Mouse (Mus musculus): ENCODE measurements around the gene Cryba1. TPM values are rescaled to one million over a fixed set of nuclear protein-coding genes. Genes with fewer than 3 reads are reported as not detected.
A peak's percentile ranks its signal among the peaks of the same experiment; 100 is the strongest.

Gene Cryba1
- not detected in 2 replicates for polyA plus RNA-seq (2012)

DNA sequence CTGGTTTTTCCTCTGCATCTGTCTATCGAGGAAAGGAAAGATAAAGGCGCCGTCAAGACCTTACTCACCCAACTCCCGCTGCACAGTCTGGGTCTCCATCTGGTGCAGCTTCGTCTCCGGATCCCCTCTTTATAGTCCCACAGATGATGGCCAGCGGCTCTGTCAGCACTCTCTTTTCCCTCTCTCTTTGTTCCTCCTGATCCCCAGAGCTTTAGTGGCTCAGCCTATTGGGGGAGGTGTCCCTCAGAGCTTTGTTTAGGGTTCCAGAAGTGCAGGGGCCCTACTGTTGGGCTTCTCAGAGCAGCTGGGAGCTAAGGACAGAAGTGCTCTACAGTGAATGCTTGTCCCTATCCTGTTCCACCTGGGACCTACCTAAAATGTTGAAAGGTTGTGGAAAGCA, at the start of gene Cryba1:
TSS of gene Cryba1 (minus strand) at position 101 of the 400 bp plus-strand sequence.
- Histone ChIP-seq H3K27me3 (ENCODE audit: control insufficient read depth) (peaks cover 5% of the 10 kb centered on the region; the same call in 1 of the 2 replicates), H3K36me3 (ENCODE audit: control insufficient read depth) (no peaks in the 10 kb centered on the region), H3K9me3 (ENCODE audit: control insufficient read depth, low read length) (no peaks in the 10 kb centered on the region), H3K4me1 (ENCODE audit: control insufficient read depth) (no peaks in the 10 kb centered on the region), H3K4me3 (replicated peaks) (no peak within 1 kb of the TSS)
- TF ChIP-seq TAL1 (IDR thresholded peaks at IDR 0.05; ENCODE audit: low read length) (no peak), GATA1 (IDR thresholded peaks at IDR 0.05; ENCODE audit: low read length) (no peak)

DNA sequence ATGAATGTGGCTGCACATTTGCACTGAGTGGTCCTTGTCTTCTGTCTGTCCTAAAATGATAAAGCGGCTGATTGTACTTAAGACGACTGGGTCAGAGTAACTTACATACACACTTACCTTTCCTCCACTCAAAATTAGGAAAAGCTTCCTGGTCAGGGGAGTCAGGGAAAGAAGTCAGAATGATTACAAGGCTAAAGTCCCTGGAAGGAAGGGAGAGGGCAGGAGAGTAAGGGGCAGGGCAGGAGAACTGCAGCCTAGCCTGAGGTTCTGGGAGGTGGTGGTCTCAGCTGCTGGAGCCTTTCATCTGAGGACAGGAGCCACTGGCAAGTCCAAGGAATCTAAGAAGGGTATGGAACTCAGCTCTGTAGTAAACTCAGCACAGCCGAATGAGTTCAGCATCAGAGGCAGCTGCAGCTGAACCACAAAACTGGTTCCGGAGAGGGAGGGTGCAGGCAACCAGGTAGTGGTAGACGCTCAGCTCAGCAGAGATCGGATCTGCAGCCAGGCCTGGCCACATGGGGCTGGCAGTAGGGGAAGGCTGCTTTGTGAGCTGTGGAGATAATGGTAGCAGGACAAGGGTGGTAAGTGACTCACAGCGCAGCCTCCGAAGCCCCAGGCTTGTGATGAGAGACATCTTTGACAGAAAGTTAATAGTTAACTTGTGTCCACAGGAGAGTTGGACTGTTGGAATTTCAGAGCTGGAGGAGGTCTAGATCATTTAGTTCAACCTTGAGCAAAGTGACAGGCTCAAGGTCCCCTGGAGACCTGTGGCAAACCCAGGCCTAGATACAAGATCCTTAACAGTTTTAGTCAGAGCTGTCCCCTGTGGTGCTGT, 47.0 kb upstream of the Cryba1 start:
- Histone ChIP-seq H3K4me3 (replicated peaks) (peak overlapping the region; percentile 13), H3K4me1 (ENCODE audit: control insufficient read depth) (peaks cover 67% of the 10 kb centered on the region), H3K36me3 (ENCODE audit: control insufficient read depth) (peaks cover 31% of the 10 kb centered on the region), H3K9me3 (ENCODE audit: control insufficient read depth, low read length) (no peaks in the 10 kb centered on the region), H3K27me3 (ENCODE audit: control insufficient read depth) (no peaks in the 10 kb centered on the region)
- no peak for TF ChIP-seq GATA1 (IDR thresholded peaks at IDR 0.05; ENCODE audit: low read length)
- no peak for TF ChIP-seq TAL1 (IDR thresholded peaks at IDR 0.05; ENCODE audit: low read length)

DNA sequence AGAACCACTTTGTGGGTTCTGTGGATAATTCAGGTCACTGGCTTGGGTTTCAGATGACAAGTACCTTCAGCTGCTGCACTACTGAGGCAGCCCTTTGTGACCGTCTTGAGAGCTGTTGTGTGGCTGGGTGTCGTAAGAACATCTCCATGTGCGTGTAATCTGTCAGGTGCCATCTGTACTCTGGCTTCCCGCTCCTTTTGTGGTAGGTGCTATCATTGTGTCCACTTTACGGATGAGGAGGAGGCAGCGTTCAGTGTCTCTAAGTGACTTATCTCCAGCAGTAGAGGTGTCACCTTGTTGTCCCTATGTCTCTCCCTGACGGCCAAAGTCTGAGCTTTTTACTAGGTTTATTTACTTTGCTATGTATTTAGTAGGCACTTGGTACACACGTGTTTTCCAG, 45.3 kb upstream of the Cryba1 start:
- H3K4me3 ChIP-seq (replicated peaks) = no peak overlapping the region
- H3K4me1 ChIP-seq (ENCODE audit: control insufficient read depth) = peaks cover 77% of the 10 kb centered on the region
- TF ChIP-seq GATA1 (IDR thresholded peaks at IDR 0.05; ENCODE audit: low read length) = peak; percentile 5; the same call in 1 of the 2 replicates
- no peak for TF ChIP-seq TAL1 (IDR thresholded peaks at IDR 0.05; ENCODE audit: low read length)
- no peaks in the 10 kb centered on the region for H3K9me3 ChIP-seq (ENCODE audit: control insufficient read depth, low read length)
- peaks cover 18% of the 10 kb centered on the region for H3K36me3 ChIP-seq (ENCODE audit: control insufficient read depth)
- H3K27me3 ChIP-seq (ENCODE audit: control insufficient read depth) = no peaks in the 10 kb centered on the region

DNA sequence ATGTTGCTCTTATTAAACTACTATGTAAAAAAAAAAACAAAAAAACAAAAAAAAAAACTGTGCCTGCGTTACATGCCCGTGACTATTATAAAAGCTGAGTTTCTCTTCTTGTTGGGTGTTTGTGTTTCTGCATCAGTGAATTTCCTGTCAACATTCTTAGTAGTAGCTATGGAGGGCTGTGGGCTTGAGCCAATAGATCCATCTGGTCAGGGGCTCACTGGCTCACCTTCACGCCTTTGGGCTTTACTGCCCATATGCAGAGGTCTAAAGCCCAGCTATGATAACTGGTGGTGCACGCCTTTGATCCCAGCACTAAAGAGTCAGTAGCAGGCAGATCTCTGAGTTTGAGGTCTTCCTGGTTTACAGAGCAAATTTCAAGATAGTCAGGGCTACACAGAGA, 44.4 kb upstream of the Cryba1 start:
- peaks cover 86% of the 10 kb centered on the region for H3K4me1 ChIP-seq (ENCODE audit: control insufficient read depth)
- TF ChIP-seq TAL1 (IDR thresholded peaks at IDR 0.05; ENCODE audit: low read length) (no peak), GATA1 (IDR thresholded peaks at IDR 0.05; ENCODE audit: low read length) (no peak)

DNA sequence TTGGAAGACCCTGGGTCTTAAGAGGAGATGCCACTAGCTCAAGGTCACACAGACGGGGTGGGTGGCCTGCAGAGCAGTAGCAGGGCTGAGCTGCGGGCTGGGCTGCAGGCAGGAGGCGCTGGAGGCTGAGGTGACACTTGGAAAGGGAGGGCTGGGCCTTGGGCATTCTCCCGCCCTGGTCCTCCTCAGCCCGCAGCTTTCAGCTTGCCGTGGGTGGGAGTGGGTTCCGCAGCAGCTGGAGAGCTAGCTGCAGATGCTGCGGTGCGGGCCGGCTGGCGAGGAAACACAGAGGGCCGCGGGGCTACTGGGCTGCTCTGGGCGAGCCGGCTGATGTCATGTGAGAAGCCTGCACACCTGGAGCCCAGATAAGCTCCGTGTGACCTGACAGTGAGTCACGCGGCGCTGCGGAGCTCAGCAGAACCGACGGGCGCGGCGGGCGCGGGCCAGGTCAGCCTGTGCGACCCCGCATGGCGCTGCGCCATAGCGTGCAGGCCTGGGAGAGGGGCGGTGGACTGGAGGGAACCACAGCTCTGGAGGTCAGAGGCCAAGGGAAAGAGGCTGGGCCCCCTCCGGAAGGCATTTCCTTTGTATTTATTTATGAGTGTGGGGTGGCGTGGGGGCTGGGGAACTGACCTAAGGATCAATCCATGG, 41.4 kb upstream of the Cryba1 start:
- TF ChIP-seq GATA1 (IDR thresholded peaks at IDR 0.05; ENCODE audit: low read length) = peak; percentile 38; the same call in 1 of the 2 replicates
- TF ChIP-seq TAL1 (IDR thresholded peaks at IDR 0.05; ENCODE audit: low read length) = peak; percentile 35; the same call in 1 of the 3 replicates
- H3K4me3 ChIP-seq (replicated peaks) = peak overlapping the region; percentile 72

More for the DNA sequence above, 44.4 kb upstream of the Cryba1 start:
- H3K36me3 ChIP-seq (ENCODE audit: control insufficient read depth) = peaks cover 18% of the 10 kb centered on the region
- no peaks in the 10 kb centered on the region for H3K9me3 ChIP-seq (ENCODE audit: control insufficient read depth, low read length)
- H3K4me3 ChIP-seq (replicated peaks) = no peak overlapping the region
- no peaks in the 10 kb centered on the region for H3K27me3 ChIP-seq (ENCODE audit: control insufficient read depth)

DNA sequence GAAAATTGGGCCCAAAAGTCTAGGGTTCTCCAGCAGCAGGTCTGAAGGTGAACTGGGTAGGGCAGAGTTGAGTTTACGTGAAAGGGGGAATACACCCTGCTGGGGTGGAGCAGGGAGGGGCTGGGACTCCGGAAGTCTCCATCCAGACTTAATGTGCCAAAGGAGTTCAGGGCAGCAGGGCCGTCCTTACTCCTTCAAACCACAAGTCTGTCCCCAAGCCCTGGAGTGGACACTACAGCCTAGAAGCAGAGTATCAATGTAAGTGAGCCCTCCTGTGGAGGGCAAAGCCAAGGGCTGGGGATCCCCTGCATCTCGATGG, 40.3 kb upstream of the Cryba1 start:
- Histone ChIP-seq H3K9me3 (ENCODE audit: control insufficient read depth, low read length) (no peaks in the 10 kb centered on the region), H3K4me1 (ENCODE audit: control insufficient read depth) (peaks cover 66% of the 10 kb centered on the region), H3K27me3 (ENCODE audit: control insufficient read depth) (peaks cover 6% of the 10 kb centered on the region), H3K36me3 (ENCODE audit: control insufficient read depth) (peaks cover 4% of the 10 kb centered on the region), H3K4me3 (replicated peaks) (peak overlapping the region; percentile 72)
- TF ChIP-seq TAL1 (IDR thresholded peaks at IDR 0.05; ENCODE audit: low read length) = no peak
- TF ChIP-seq GATA1 (IDR thresholded peaks at IDR 0.05; ENCODE audit: low read length) = no peak

More for the DNA sequence above, 41.4 kb upstream of the Cryba1 start:
- no peaks in the 10 kb centered on the region for H3K27me3 ChIP-seq (ENCODE audit: control insufficient read depth)
- H3K9me3 ChIP-seq (ENCODE audit: control insufficient read depth, low read length) = no peaks in the 10 kb centered on the region
- peaks cover 77% of the 10 kb centered on the region for H3K4me1 ChIP-seq (ENCODE audit: control insufficient read depth)
- peaks cover 4% of the 10 kb centered on the region for H3K36me3 ChIP-seq (ENCODE audit: control insufficient read depth)

DNA sequence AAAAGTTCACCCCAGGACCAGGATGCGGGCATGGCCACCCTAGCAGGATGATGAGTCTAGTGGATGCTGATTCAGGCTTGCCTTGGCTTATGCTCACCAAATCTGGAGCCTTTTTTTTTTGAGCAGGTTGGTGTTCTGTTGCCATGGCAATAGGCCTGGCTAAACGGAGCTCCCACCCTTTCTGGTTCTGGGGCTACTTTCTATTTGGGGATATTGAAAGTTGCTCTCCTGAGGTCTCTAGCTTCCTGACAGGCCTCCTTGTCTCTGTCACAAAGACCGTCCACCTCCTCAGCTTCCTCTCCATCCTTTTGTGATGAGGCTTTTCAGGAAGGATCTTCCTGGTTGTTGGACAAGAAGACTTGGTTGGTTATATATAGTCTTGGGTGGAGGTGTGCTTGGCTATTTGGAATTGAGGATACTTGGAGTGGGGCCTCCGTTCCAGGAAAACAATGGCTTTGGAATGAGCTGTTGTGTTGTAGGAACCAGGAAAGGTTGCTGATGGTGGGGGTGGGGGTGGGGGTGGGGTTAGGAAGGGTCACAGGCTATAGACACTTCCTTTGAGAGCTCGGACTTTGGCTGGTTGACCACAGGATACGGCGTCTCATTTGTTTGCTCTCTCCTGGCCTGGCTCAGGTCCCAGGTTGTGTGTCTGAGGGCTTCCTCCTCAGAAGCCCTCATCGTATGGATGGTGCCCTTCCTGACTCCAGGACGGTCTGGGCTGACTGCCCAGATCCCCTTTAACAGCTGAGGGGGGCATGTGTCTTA, 39.8 kb upstream of the Cryba1 start:
- Histone ChIP-seq H3K4me1 (ENCODE audit: control insufficient read depth) (peaks cover 61% of the 10 kb centered on the region), H3K4me3 (replicated peaks) (peak overlapping the region; percentile 92)
- TF ChIP-seq GATA1 (IDR thresholded peaks at IDR 0.05; ENCODE audit: low read length) (no peak), TAL1 (IDR thresholded peaks at IDR 0.05; ENCODE audit: low read length) (no peak)

DNA sequence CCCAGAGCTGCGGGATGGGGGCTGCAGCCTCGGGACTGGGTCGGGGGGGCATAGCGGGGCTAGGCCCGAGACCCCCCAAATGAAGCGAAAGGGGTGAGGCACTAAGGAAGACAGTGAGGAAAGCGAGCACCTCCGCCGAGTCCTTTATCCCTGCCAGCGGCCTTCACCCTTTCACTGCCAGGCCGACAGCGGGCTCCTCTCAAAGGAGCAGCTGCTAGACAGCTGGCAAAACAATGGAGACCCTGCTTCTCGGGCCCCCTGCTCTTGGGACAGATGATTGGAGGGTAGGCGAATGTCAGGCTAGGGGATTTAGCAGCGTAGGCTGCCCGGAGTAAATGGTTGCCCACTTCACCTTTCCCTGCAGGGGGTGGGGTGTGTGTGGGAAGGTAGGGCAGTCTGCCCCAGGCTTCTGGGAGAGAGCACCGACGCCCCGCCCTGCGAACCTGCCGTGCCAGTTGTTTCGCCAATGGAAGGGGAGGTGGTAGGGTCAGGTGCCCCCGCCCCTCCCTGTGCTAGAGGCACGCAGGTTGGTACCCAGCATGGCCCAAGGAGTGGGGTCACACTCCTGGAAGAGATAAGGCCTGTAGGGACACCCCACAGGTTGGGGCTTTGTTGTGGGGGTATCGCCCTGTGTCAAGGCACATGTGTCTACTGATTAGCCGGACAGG, 38.7 kb upstream of the Cryba1 start:
- Histone ChIP-seq H3K27me3 (ENCODE audit: control insufficient read depth) (peaks cover 12% of the 10 kb centered on the region), H3K4me1 (ENCODE audit: control insufficient read depth) (peaks cover 51% of the 10 kb centered on the region), H3K9me3 (ENCODE audit: control insufficient read depth, low read length) (no peaks in the 10 kb centered on the region), H3K4me3 (replicated peaks) (peak overlapping the region; percentile 92), H3K36me3 (ENCODE audit: control insufficient read depth) (peaks cover 4% of the 10 kb centered on the region)
- TF ChIP-seq GATA1 (IDR thresholded peaks at IDR 0.05; ENCODE audit: low read length) (peak; percentile 12; the same call in 1 of the 2 replicates), TAL1 (IDR thresholded peaks at IDR 0.05; ENCODE audit: low read length) (no peak)

More for the DNA sequence above, 39.8 kb upstream of the Cryba1 start:
- Histone ChIP-seq H3K9me3 (ENCODE audit: control insufficient read depth, low read length) (no peaks in the 10 kb centered on the region), H3K27me3 (ENCODE audit: control insufficient read depth) (peaks cover 12% of the 10 kb centered on the region), H3K36me3 (ENCODE audit: control insufficient read depth) (peaks cover 4% of the 10 kb centered on the region)

All from erythroblast, embryonic 14.5 days (primary cell).